Mouse (Mus musculus): ENCODE data around the gene App. TPM values are rescaled to one million over a fixed set of nuclear protein-coding genes. Genes with fewer than 3 reads are reported as not detected.

Gene App
- 86.1 and 91.3 TPM in 2 replicates for polyA plus RNA-seq (2016; fragmentation: Nextera tagmentation; extraction: Ambion mirVana)

- WGBS: under 1% methylated on average over 78 of the region's 78 CpGs
- Histone ChIP-seq H3K27ac (peak within 1 kb of the TSS; percentile 95), H3K27me3 (ENCODE audit: poor library complexity, severe bottlenecking) (peaks cover 12% of the 10 kb centered on the region), H3K9me3 (no peaks in the 10 kb centered on the region), H3K36me3 (replicated peaks) (peaks cover 9% of the 10 kb centered on the region), H3K4me1 (peaks cover 33% of the 10 kb centered on the region), H3K4me3 (peak within 1 kb of the TSS; percentile 94)
- peak; percentile 85 for DNase-seq (ENCODE audit: extremely low spot score, low spot score)
Observed at GRCm38 (mm10) chr16:85173373-85174081, at the start of gene App. Gene App (minus strand): TSS chr16:85173766.

DNA sequence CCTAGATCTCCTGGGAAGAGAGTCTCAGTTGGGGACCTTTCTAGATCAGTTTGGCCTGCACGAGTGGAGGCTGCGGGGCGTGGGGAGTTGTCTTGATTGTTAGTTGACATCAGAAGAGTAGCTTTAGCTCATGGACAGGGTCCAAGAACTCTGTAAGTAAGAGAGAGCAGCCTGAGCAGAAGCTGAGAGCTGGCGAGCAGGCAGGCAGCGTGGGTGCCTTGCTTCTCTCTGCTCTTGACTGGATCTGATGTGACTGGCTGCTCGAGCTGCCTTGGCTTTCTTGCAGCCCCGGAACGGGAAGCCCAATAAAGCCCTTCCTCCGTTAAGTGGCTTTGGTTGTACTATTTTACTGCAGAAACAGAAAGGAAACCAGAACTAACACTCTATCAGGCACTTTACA is 42.3 kb upstream of the App start:
- Histone ChIP-seq H3K4me3 (no peak overlapping the region), H3K27ac (no peak overlapping the region), H3K4me1 (no peaks in the 10 kb centered on the region), H3K9me3 (no peaks in the 10 kb centered on the region), H3K27me3 (ENCODE audit: poor library complexity, severe bottlenecking) (no peaks in the 10 kb centered on the region), H3K36me3 (replicated peaks) (no peaks in the 10 kb centered on the region)
- WGBS: 85% methylated on average over 9 of the region's 9 CpGs
- no peak for DNase-seq (ENCODE audit: extremely low spot score, low spot score)

DNA sequence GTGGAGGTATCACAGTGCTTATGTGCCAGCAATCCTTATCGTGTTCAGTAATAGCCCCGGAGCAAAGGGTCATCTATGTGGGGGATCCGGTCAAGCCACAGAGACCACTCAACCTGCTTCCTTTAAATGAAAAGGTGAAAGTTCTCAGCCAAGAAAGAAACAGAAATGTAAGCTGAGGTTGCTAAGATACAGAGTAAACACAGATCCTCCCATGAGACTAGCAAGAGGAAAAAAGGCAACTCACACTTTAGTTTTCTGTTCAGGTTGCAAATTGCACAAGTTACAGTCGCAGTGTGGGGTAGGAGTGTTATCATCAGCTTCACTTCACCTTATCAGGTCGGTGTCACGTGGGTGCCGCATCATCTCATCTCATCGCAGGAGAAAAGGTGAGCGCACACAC is 41.6 kb upstream of the App start:
- 91% methylated on average over 9 of the region's 9 CpGs for WGBS
- no peak overlapping the region for H3K27ac ChIP-seq
- DNase-seq (ENCODE audit: extremely low spot score, low spot score): no peak
- H3K36me3 ChIP-seq (replicated peaks): no peaks in the 10 kb centered on the region
- no peaks in the 10 kb centered on the region for H3K9me3 ChIP-seq
- no peaks in the 10 kb centered on the region for H3K4me1 ChIP-seq
- no peaks in the 10 kb centered on the region for H3K27me3 ChIP-seq (ENCODE audit: poor library complexity, severe bottlenecking)
- no peak overlapping the region for H3K4me3 ChIP-seq

GRCm38 (mm10) chr16:85195622-85196021 is 22.1 kb upstream of the App start:
- H3K9me3 ChIP-seq: no peaks in the 10 kb centered on the region
- H3K4me1 ChIP-seq: no peaks in the 10 kb centered on the region
- H3K27ac ChIP-seq: no peak overlapping the region
- H3K36me3 ChIP-seq (replicated peaks): no peaks in the 10 kb centered on the region
- WGBS: 87% methylated on average over 6 of the region's 6 CpGs
- H3K27me3 ChIP-seq (ENCODE audit: poor library complexity, severe bottlenecking): no peaks in the 10 kb centered on the region
- no peak overlapping the region for H3K4me3 ChIP-seq
- DNase-seq (ENCODE audit: extremely low spot score, low spot score): no peak

GRCm38 (mm10) chr16:85195167-85195566 is 21.6 kb upstream of the App start:
- WGBS: 89% methylated on average over 6 of the region's 6 CpGs
- Histone ChIP-seq H3K27me3 (ENCODE audit: poor library complexity, severe bottlenecking) (no peaks in the 10 kb centered on the region), H3K27ac (no peak overlapping the region), H3K9me3 (no peaks in the 10 kb centered on the region), H3K36me3 (replicated peaks) (no peaks in the 10 kb centered on the region), H3K4me1 (no peaks in the 10 kb centered on the region), H3K4me3 (no peak overlapping the region)
- no peak for DNase-seq (ENCODE audit: extremely low spot score, low spot score)

- no peak overlapping the region for H3K4me3 ChIP-seq
- H3K27ac ChIP-seq: no peak overlapping the region
- 71% methylated on average over 3 of the region's 3 CpGs for WGBS
- H3K36me3 ChIP-seq (replicated peaks): no peaks in the 10 kb centered on the region
- H3K27me3 ChIP-seq (ENCODE audit: poor library complexity, severe bottlenecking): no peaks in the 10 kb centered on the region
- DNase-seq (ENCODE audit: extremely low spot score, low spot score): no peak
- no peaks in the 10 kb centered on the region for H3K4me1 ChIP-seq
- no peaks in the 10 kb centered on the region for H3K9me3 ChIP-seq
Observed at GRCm38 (mm10) chr16:85181502-85181901, 7.9 kb upstream of the App start.

DNA sequence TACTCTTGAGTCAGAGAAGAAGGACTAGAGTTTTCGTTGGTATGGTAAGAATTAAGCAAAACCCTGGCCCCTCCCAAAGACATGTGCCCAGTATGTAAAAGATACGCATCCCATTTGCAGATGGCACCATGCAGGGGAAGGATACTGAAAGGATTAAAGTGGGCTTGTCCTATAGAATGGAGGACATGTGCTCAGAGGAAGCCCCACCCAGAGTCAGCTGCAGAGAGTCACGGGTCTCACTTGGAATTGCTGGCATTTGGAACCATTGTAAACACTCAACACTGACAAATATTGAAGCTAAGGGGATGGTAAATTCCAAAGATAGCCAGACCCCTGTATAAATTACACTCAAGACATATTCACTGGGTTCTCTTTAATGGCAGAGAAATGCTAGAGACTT is 7.1 kb upstream of the App start:
- H3K9me3 ChIP-seq: no peaks in the 10 kb centered on the region
- WGBS: 86% methylated on average over 3 of the region's 3 CpGs
- H3K27me3 ChIP-seq (ENCODE audit: poor library complexity, severe bottlenecking): no peaks in the 10 kb centered on the region
- no peaks in the 10 kb centered on the region for H3K36me3 ChIP-seq (replicated peaks)
- DNase-seq (ENCODE audit: extremely low spot score, low spot score): no peak
- H3K27ac ChIP-seq: no peak overlapping the region
- H3K4me1 ChIP-seq: no peaks in the 10 kb centered on the region
- H3K4me3 ChIP-seq: no peak overlapping the region

- 76% methylated on average over 3 of the region's 3 CpGs for WGBS
- no peaks in the 10 kb centered on the region for H3K36me3 ChIP-seq (replicated peaks)
- no peak for DNase-seq (ENCODE audit: extremely low spot score, low spot score)
- H3K9me3 ChIP-seq: no peaks in the 10 kb centered on the region
- no peak overlapping the region for H3K4me3 ChIP-seq
- H3K27ac ChIP-seq: no peak overlapping the region
- peaks cover 12% of the 10 kb centered on the region for H3K27me3 ChIP-seq (ENCODE audit: poor library complexity, severe bottlenecking)
- peaks cover 5% of the 10 kb centered on the region; the same call in 1 of the 2 replicates for H3K4me1 ChIP-seq
Observed at GRCm38 (mm10) chr16:85176666-85177065, 3.1 kb upstream of the App start.

DNA sequence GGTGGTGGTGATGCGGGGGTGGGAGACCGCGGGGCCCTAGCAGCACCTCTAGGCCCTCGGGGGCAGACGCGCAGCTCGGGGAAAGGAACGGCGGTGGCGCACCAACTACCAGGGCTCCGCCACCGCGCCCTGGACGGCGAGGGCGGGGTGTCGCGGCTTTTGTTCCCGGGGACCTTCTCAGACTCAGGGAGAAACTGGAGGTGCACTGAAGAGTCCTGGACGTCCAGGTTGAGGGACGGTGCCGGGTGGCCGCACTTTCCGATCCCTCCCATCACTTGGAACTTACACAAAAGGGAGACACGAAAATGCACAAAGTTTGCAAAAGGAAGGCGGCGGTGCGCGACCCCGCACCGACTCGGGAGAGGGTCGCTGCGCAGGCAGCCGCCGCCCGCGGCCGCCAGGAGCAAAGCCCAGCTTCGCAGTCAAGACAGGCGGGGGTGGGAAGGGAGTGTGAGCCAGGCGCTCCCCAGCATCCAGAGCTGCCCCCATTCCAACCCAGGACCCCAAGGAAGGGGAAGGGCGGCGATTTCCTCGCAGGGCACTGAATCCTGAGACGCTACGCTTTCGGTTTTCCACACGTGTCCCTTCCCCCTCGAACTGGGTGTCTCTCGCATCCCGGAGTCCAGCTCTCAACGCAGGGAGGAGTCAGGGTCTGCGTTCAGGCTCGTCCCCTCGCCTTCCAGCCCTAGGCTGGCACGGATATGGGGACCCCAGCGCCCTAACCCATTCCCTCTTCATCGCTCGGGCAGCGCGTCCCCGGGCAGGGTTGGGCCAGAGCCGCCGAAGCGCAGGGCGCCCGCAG is 794 bp downstream of the App start:
- Histone ChIP-seq H3K36me3 (replicated peaks) (peaks cover 15% of the 10 kb centered on the region), H3K27me3 (ENCODE audit: poor library complexity, severe bottlenecking) (peaks cover 12% of the 10 kb centered on the region), H3K9me3 (no peaks in the 10 kb centered on the region; the same call in 1 of the 2 replicates), H3K4me1 (peaks cover 33% of the 10 kb centered on the region), H3K27ac (peak overlapping the region; percentile 95), H3K4me3 (peak overlapping the region; percentile 94)
- WGBS: under 1% methylated on average over 68 of the region's 68 CpGs
- DNase-seq (ENCODE audit: extremely low spot score, low spot score): peak; percentile 68

- H3K27me3 ChIP-seq (ENCODE audit: poor library complexity, severe bottlenecking): peaks cover 12% of the 10 kb centered on the region
- H3K9me3 ChIP-seq: no peaks in the 10 kb centered on the region; the same call in 1 of the 2 replicates
- DNase-seq (ENCODE audit: extremely low spot score, low spot score): peak; percentile 64
- H3K27ac ChIP-seq: peak overlapping the region; percentile 95
- H3K36me3 ChIP-seq (replicated peaks): peaks cover 22% of the 10 kb centered on the region
- H3K4me1 ChIP-seq: peaks cover 33% of the 10 kb centered on the region
- H3K4me3 ChIP-seq: peak overlapping the region; percentile 94
- under 1% methylated on average over 10 of the region's 10 CpGs for WGBS
Observed at GRCm38 (mm10) chr16:85171976-85172570, 1.5 kb downstream of the App start.

GRCm38 (mm10) chr16:85170826-85171510 is 2.6 kb downstream of the App start:
- H3K27ac ChIP-seq: peak overlapping the region; percentile 52
- H3K9me3 ChIP-seq: no peaks in the 10 kb centered on the region; the same call in 1 of the 2 replicates
- WGBS: 77% methylated on average over 19 of the region's 19 CpGs
- peaks cover 35% of the 10 kb centered on the region for H3K4me1 ChIP-seq
- peaks cover 24% of the 10 kb centered on the region for H3K36me3 ChIP-seq (replicated peaks)
- peak overlapping the region; percentile 94; the same call in 1 of the 2 replicates for H3K4me3 ChIP-seq
- peaks cover 12% of the 10 kb centered on the region for H3K27me3 ChIP-seq (ENCODE audit: poor library complexity, severe bottlenecking)
- no peak for DNase-seq (ENCODE audit: extremely low spot score, low spot score)

GRCm38 (mm10) chr16:85168821-85169220 is 4.7 kb downstream of the App start:
- H3K27ac ChIP-seq: no peak overlapping the region
- peaks cover 33% of the 10 kb centered on the region for H3K4me1 ChIP-seq
- H3K4me3 ChIP-seq: no peak overlapping the region
- peaks cover 24% of the 10 kb centered on the region for H3K36me3 ChIP-seq (replicated peaks)
- no peaks in the 10 kb centered on the region for H3K27me3 ChIP-seq (ENCODE audit: poor library complexity, severe bottlenecking)
- DNase-seq (ENCODE audit: extremely low spot score, low spot score): no peak
- 57% methylated on average over 5 of the region's 5 CpGs for whole genome bisulfite sequencing
- H3K9me3 ChIP-seq: no peaks in the 10 kb centered on the region; the same call in 1 of the 2 replicates

Measured in forebrain, embryonic 10.5 days (tissue).